Comparison of ENCODE assay signal across 8 mouse cellular contexts in genomic region chr5:115204562-115205311, GRCm38 (mm10). TPM values are rescaled to one million over a fixed set of nuclear protein-coding genes. Genes with fewer than 3 reads are reported as not detected.
DNase-seq lines count a peak whose midpoint lies in the region; ATAC-seq and TF ChIP-seq lines count a peak whose summit lies in the region.

No protein-coding gene starts in this region.

- TF ChIP-seq RAD21 in CH12.LX (IDR thresholded peaks at IDR 0.05; ENCODE audit: low read depth, low read length) = no peak

- no peak overlapping the region for H3K4me3 ChIP-seq in CH12.LX (replicated peaks in 1 of 3; ENCODE audit: low read depth in 2 of 3, low read length in 2 of 3, poor library complexity in 1 of 3)
- peak overlapping the region; percentile 22 for H3K4me3 ChIP-seq in forebrain, embryonic 11.5 days (ENCODE audit: low read depth, low read length)
- H3K4me3 ChIP-seq in left cerebral cortex, adult 2 months = peak overlapping the region; percentile 13; the same call in 1 of the 2 replicates
- H3K4me3 ChIP-seq in midbrain, embryonic 14.5 days (replicated peaks; ENCODE audit: low read depth, low read length) = peak overlapping the region; percentile 13; the same call in 1 of the 2 replicates

- H3K27ac ChIP-seq in CH12.LX (ENCODE audit: insufficient read depth, low read depth) = no peak overlapping the region
- H3K27ac ChIP-seq in forebrain, embryonic 11.5 days (ENCODE audit: low read depth, low read length) = peak overlapping the region; percentile 0; the same call in 1 of the 2 replicates
- H3K27ac ChIP-seq in left cerebral cortex, adult 2 months = peak overlapping the region; percentile 91
- H3K27ac ChIP-seq in midbrain, embryonic 14.5 days (replicated peaks; ENCODE audit: low read depth, low read length) = peak overlapping the region; percentile 65

- intact Hi-C loops in left cerebral cortex, adult 2 months (cut with DNase I) = no loop called here

- 0 out of 2 replicates have a peak overlapping the region, but pooled peaks have one; percentile 13 for H3K9ac ChIP-seq in CH12.LX (ENCODE audit: insufficient read depth, low read depth)
- peak overlapping the region; percentile 61 for H3K9ac ChIP-seq in forebrain, embryonic 11.5 days (ENCODE audit: low read length)
- H3K9ac ChIP-seq in midbrain, embryonic 14.5 days (replicated peaks; ENCODE audit: low read length) = peak overlapping the region; percentile 30; the same call in 1 of the 2 replicates

- peaks cover 3% of the 10 kb centered on the region for H3K27me3 ChIP-seq in CH12.LX (replicated peaks)
- peaks cover 6% of the 10 kb centered on the region for H3K27me3 ChIP-seq in forebrain, embryonic 11.5 days (ENCODE audit: control insufficient read depth, insufficient read depth, low read length)
- no peaks in the 10 kb centered on the region for H3K27me3 ChIP-seq in midbrain, embryonic 14.5 days (ENCODE audit: control insufficient read depth, insufficient read depth, low read length)

- no peaks in the 10 kb centered on the region for H3K36me3 ChIP-seq in CH12.LX (replicated peaks in 1 of 2; ENCODE audit: control insufficient read depth in 1 of 2, insufficient read depth in 1 of 2, low read length in 1 of 2)
- no peaks in the 10 kb centered on the region for H3K36me3 ChIP-seq in forebrain, embryonic 11.5 days (ENCODE audit: control insufficient read depth, insufficient read depth, low read length)
- no peaks in the 10 kb centered on the region for H3K36me3 ChIP-seq in midbrain, embryonic 14.5 days (ENCODE audit: control insufficient read depth, insufficient read depth, low read length)

- in situ Hi-C loops in CH12.LX (cut with MboI; ENCODE audit: low pct_ligation_motif_present, low pct_unique_long_range_greater_than_20kb, low sequenced_read_pairs) = no loop called here

- WGBS in forebrain, embryonic 11.5 days = 5% methylated on average over 31 of the region's 31 CpGs
- WGBS in midbrain, embryonic 14.5 days = 3% methylated on average over 31 of the region's 31 CpGs

- DNase-seq in CH12.LX (ENCODE audit: extremely low read depth) = no peak
- peak; percentile 93 for DNase-seq in brain, adult 2 months (ENCODE audit: low read depth, low spot score)
- peak; percentile 81 for DNase-seq in forebrain, embryonic 11.5 days (ENCODE audit: low spot score)
- DNase-seq in heart, postnatal 4 days = peak; percentile 36
- DNase-seq in left cerebral cortex, adult 2 months (ENCODE audit: extremely low spot score in 1 of 2, low spot score in 2 of 2) = peak; percentile 56 to 69
- peak; percentile 86 for DNase-seq in midbrain, embryonic 14.5 days
- DNase-seq in urinary bladder, adult 2 months (ENCODE audit: low spot score) = no peak

- dilution Hi-C loops in CH12.LX (cut with MboI; ENCODE audit: extremely low pct_ligation_motif_present, extremely low pct_unique_long_range_greater_than_20kb, low sequenced_read_pairs) = no loop called here

- TF ChIP-seq POLR2A in CH12.LX (IDR thresholded peaks at IDR 0.05; ENCODE audit: low read depth, low read length) = no peak

- peak overlapping the region; percentile 79 for H3K4me2 ChIP-seq in CH12.LX (ENCODE audit: insufficient read depth, low read depth, poor library complexity, severe bottlenecking)
- H3K4me2 ChIP-seq in forebrain, embryonic 11.5 days (ENCODE audit: low read depth, low read length, severe bottlenecking) = peak overlapping the region; percentile 55
- peak overlapping the region; percentile 51 for H3K4me2 ChIP-seq in midbrain, embryonic 14.5 days (ENCODE audit: low read length)

- TF ChIP-seq EP300 in CH12.LX (IDR thresholded peaks at IDR 0.05; ENCODE audit: low read length) = no peak

- TF ChIP-seq CTCF in CH12.LX (conservative IDR thresholded peaks at IDR 0.05 in 1 of 2, IDR thresholded peaks at IDR 0.05 in 1 of 2; ENCODE audit: low read depth in 2 of 2, low read length in 2 of 2) = no peak
- no peak for TF ChIP-seq CTCF in left cerebral cortex, adult 2 months (IDR thresholded peaks at IDR 0.05)

- no peaks in the 10 kb centered on the region for H3K79me2 ChIP-seq in CH12.LX (replicated peaks; ENCODE audit: control insufficient read depth, extremely low read depth, insufficient read depth, poor library complexity, severe bottlenecking)

- no peaks in the 10 kb centered on the region for H3K9me3 ChIP-seq in CH12.LX (replicated peaks; ENCODE audit: low read length)
- H3K9me3 ChIP-seq in forebrain, embryonic 11.5 days (ENCODE audit: control insufficient read depth, low read length) = no peaks in the 10 kb centered on the region
- no peaks in the 10 kb centered on the region for H3K9me3 ChIP-seq in midbrain, embryonic 14.5 days (ENCODE audit: control insufficient read depth, low read length)

- peak; percentile 72; the same call in 1 of the 2 replicates for ATAC-seq in forebrain, embryonic 11.5 days (replicated peaks; ENCODE audit: low FRiP score)
- ATAC-seq in midbrain, embryonic 14.5 days (ENCODE audit: low FRiP score, low TSS enrichment) = peak; percentile 76; the same call in 1 of the 2 replicates
- no peak for ATAC-seq in megakaryocyte progenitor cell, adult 5-6 weeks (replicated peaks; ENCODE audit: poor library complexity)

- H3K4me1 ChIP-seq in CH12.LX (ENCODE audit: control insufficient read depth in 1 of 2, insufficient read depth in 2 of 2) = peaks cover 2 to 3% of the 10 kb centered on the region in 2 experiments; a peak in 1 of 4 replicates
- H3K4me1 ChIP-seq in forebrain, embryonic 11.5 days (replicated peaks; ENCODE audit: control insufficient read depth, insufficient read depth, low read length) = peaks cover 6% of the 10 kb centered on the region
- peaks cover 8% of the 10 kb centered on the region for H3K4me1 ChIP-seq in midbrain, embryonic 14.5 days (ENCODE audit: control insufficient read depth, insufficient read depth, low read length)

TF ChIP-seq in CH12.LX, 34 proteins besides CTCF, POLR2A, EP300 and RAD21:
- TF ChIP-seq MAX (IDR thresholded peaks at IDR 0.05; ENCODE audit: low read length) = peak; percentile 67; the same call in 1 of the 2 replicates
- 0 out of 2 replicates have a peak, but pooled peaks have one; percentile 29 for TF ChIP-seq MYC (IDR thresholded peaks at IDR 0.05; ENCODE audit: low read depth, low read length)
- TF ChIP-seq ZNF384 (IDR thresholded peaks at IDR 0.05; ENCODE audit: low read depth, low read length) = no peak
- TF ChIP-seq CHD2 (IDR thresholded peaks at IDR 0.05; ENCODE audit: low read length) = no peak
- TF ChIP-seq BHLHE40 (IDR thresholded peaks at IDR 0.05; ENCODE audit: low read depth, low read length) = no peak
- no peak for TF ChIP-seq NELFE (IDR thresholded peaks at IDR 0.05; ENCODE audit: low read depth, low read length)

RNA-seq across cellular contexts. Expression of gene Cabp1, which starts 10.6 kb away (rescaled TPM):
- total RNA-seq in CH12.LX (2012; rRNA removed) (0.71 and 1.7 TPM in 2 replicates), CH12.LX (2014; rRNA removed) (0.38 and 0.59 TPM in 2 replicates)
- polyA plus RNA-seq in CH12.LX (2012; ENCODE audit: insufficient read length, low read depth) = 1.7 and 1.8 TPM in 2 replicates
- polyA plus RNA-seq in forebrain, embryonic 11.5 days (2014; fragmentation: Nextera tagmentation; extraction: Ambion mirVana) = 1.2 and 1.5 TPM in 2 replicates
- 1 to 10 TPM; 5.5 to 6.6 TPM for total RNA-seq in heart, postnatal 4 days (2021)
- total RNA-seq in left cerebral cortex, adult 2 months (2021) = 100 to 1,000 TPM; 319 to 335 TPM
- 6.6 and 6.9 TPM in 2 replicates for polyA plus RNA-seq in midbrain, embryonic 14.5 days (2014; fragmentation: Nextera tagmentation; extraction: Ambion mirVana)
- not detected in 2 replicates for total RNA-seq in megakaryocyte progenitor cell, adult 5-6 weeks (2015)
- total RNA-seq in megakaryocyte progenitor cell, adult 5-6 weeks (2017) = not detected in 2 replicates
- 3.6 and 3.9 TPM in 2 replicates for polyA plus RNA-seq in urinary bladder, adult 2 months (2012; rRNA removed)

RNA-seq across cellular contexts. Expression of gene Pop5, which starts 30.9 kb away (rescaled TPM):
- total RNA-seq in CH12.LX (2012; rRNA removed) (236 and 301 TPM in 2 replicates), CH12.LX (2014; rRNA removed) (156 and 161 TPM in 2 replicates)
- 127 and 163 TPM in 2 replicates for polyA plus RNA-seq in CH12.LX (2012; ENCODE audit: insufficient read length, low read depth)
- polyA plus RNA-seq in forebrain, embryonic 11.5 days (2014; fragmentation: Nextera tagmentation; extraction: Ambion mirVana) = 98.4 and 105 TPM in 2 replicates
- 10 to 100 TPM; 21.1 to 26.1 TPM for total RNA-seq in heart, postnatal 4 days (2021)
- 100 to 1,000 TPM; 116 to 117 TPM for total RNA-seq in left cerebral cortex, adult 2 months (2021)
- 95.6 and 106 TPM in 2 replicates for polyA plus RNA-seq in midbrain, embryonic 14.5 days (2014; fragmentation: Nextera tagmentation; extraction: Ambion mirVana)
- 67.7 and 81.9 TPM in 2 replicates for total RNA-seq in megakaryocyte progenitor cell, adult 5-6 weeks (2015)
- 76.4 and 82.8 TPM in 2 replicates for total RNA-seq in megakaryocyte progenitor cell, adult 5-6 weeks (2017)
- 52.7 and 63.5 TPM in 2 replicates for polyA plus RNA-seq in urinary bladder, adult 2 months (2012; rRNA removed)

RNA-seq across cellular contexts. Expression of gene Mlec, which starts 46.8 kb away (rescaled TPM):
- 128 and 144 TPM in 2 replicates for total RNA-seq in CH12.LX (2012; rRNA removed)
- total RNA-seq in CH12.LX (2014; rRNA removed) = 91.6 and 101 TPM in 2 replicates
- 143 and 164 TPM in 2 replicates for polyA plus RNA-seq in CH12.LX (2012; ENCODE audit: insufficient read length, low read depth)
- 56.3 and 56.4 TPM in 2 replicates for polyA plus RNA-seq in forebrain, embryonic 11.5 days (2014; fragmentation: Nextera tagmentation; extraction: Ambion mirVana)
- total RNA-seq in heart, postnatal 4 days (2021) = 100 to 1,000 TPM; 104 to 111 TPM
- total RNA-seq in left cerebral cortex, adult 2 months (2021) = 10 to 100 TPM; 87.8 to 89.8 TPM
- polyA plus RNA-seq in midbrain, embryonic 14.5 days (2014; fragmentation: Nextera tagmentation; extraction: Ambion mirVana) = 14.6 and 18.6 TPM in 2 replicates
- total RNA-seq in megakaryocyte progenitor cell, adult 5-6 weeks (2015) = 242 and 279 TPM in 2 replicates
- total RNA-seq in megakaryocyte progenitor cell, adult 5-6 weeks (2017) = 276 and 305 TPM in 2 replicates
- polyA plus RNA-seq in urinary bladder, adult 2 months (2012; rRNA removed) = 82.1 and 95.2 TPM in 2 replicates

Comparison
In these comparisons a context has a peak if more than half of its experiments do, and no peak if none do; other contexts are left out.
1. DNase-seq: peak in brain, adult 2 months (single experiment), forebrain, embryonic 11.5 days (single experiment), heart, postnatal 4 days (single experiment), left cerebral cortex, adult 2 months (2 of 2) and midbrain, embryonic 14.5 days (single experiment); none in CH12.LX (single experiment) and urinary bladder, adult 2 months (single experiment).
2. H3K4me3 ChIP-seq: peak in forebrain, embryonic 11.5 days (single experiment), left cerebral cortex, adult 2 months (single experiment) and midbrain, embryonic 14.5 days (single experiment); none in CH12.LX (0 of 3).
3. RNA of gene Cabp1, which starts 10.6 kb away (total RNA-seq): 319 to 335 TPM in left cerebral cortex, adult 2 months; 5.5 to 6.6 TPM in heart, postnatal 4 days, 0.38 to 1.7 TPM in CH12.LX and not detected in megakaryocyte progenitor cell, adult 5-6 weeks; every median in the first group is over 10 times any median in the second.
4. Peak in every context shown above with its lines, with median percentiles within 50 percentile points of each other: H3K4me2 ChIP-seq and H3K9ac ChIP-seq.